Mouse (Mus musculus) intestine, embryonic 15.5 days (tissue): ENCODE measurements around the gene Prdm16. TPM values are rescaled to one million over a fixed set of nuclear protein-coding genes. Genes with fewer than 3 reads are reported as not detected.

Experiments used
- ATAC-seq: fragments of 200-750 bp; cut with Nextera tagmentation; 2 replicates; pipeline ENCODE4 v1.8.0; 2017; ENCODE audit warnings: moderate TSS enrichment, moderate library complexity
- H3K27ac ChIP-seq: fragments of 300-500 bp; sonication (generic); 2 replicates; pipeline ENCODE4 v1.5.1; 2015; ENCODE audit warnings: mild to moderate bottlenecking, inconsistent platforms
- H3K27me3 ChIP-seq: fragments of 300-500 bp; sonication (generic); replicated peaks from 2 replicates; pipeline ENCODE4 v1.6.1; 2015; ENCODE audit warnings: inconsistent platforms
- H3K36me3 ChIP-seq: fragments of 300-500 bp; sonication (generic); 2 replicates; pipeline ENCODE4 v1.6.1; 2015; ENCODE audit warnings: inconsistent platforms
- H3K4me1 ChIP-seq: fragments of 300-500 bp; sonication (generic); replicated peaks from 2 replicates; pipeline ENCODE4 v1.6.1; 2015; ENCODE audit warnings: inconsistent platforms
- H3K4me2 ChIP-seq: fragments of 300-500 bp; sonication (generic); replicated peaks from 2 replicates; pipeline ENCODE4 v1.6.1; 2015; ENCODE audit warnings: mild to moderate bottlenecking, inconsistent platforms
- H3K4me3 ChIP-seq: fragments of 300-500 bp; sonication (generic); replicated peaks from 2 replicates; pipeline ENCODE4 v1.5.1; 2015; ENCODE audit warnings: inconsistent platforms
- H3K9ac ChIP-seq: fragments of 300-500 bp; sonication (generic); 2 replicates; pipeline ENCODE4 v1.6.1; 2015; ENCODE audit warnings: inconsistent platforms
- H3K9me3 ChIP-seq: fragments of 300-500 bp; sonication (generic); 2 replicates; pipeline ENCODE4 v1.6.1; 2016; ENCODE audit warnings: inconsistent platforms
- WGBS: fragments of 180-500 bp; shearing (Covaris S2); methylation state at CpG from one replicate; pipeline ENCODE4 v1.1.7; 2015; 5-methylcytosine and 5-hydroxymethylcytosine counted together
- polyA plus RNA-seq: library from polyadenylated mRNA; unstranded; fragments of >200 nt; fragmentation: Nextera tagmentation; extraction: Ambion mirVana; gene quantifications from 2 replicates; pipeline ENCODE4 v1.2.1, GENCODE M21; 2015

Prdm16 gene
- polyA plus RNA-seq, 1 experiment from 2014 or later, result 16.4 TPM

DNA sequence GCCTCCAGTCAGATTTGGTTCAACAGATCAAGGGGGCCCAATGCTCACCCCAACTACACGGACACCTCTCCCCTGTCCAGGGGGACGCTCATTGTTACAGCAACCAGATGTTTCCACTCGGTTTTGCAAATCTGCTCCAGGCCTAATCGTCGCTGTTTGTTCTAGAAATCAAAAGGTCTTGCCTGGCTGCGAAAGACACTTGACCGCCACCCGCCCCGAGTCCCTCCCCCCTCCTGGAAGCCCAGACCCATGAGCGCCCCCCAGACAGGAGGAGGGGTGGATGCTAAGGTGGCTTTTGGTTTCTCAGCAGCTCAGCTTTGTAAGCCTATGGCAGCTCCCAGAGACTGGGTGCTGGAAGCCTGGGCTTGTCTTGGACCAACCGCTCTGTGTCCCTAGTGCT lies 68.7 kb downstream of the Prdm16 start:
- H3K4me2 ChIP-seq, result no peak overlapping the region
- no peak overlapping the region for H3K9ac ChIP-seq
- no peak overlapping the region for H3K4me3 ChIP-seq
- ATAC-seq, result no peak
- no peaks in the 10 kb centered on the region for H3K36me3 ChIP-seq
- H3K27me3 ChIP-seq, result no peaks in the 10 kb centered on the region
- 45% methylated on average over 11 of the region's 11 CpGs for WGBS
- H3K9me3 ChIP-seq, result no peaks in the 10 kb centered on the region
- peaks cover 18% of the 10 kb centered on the region for H3K4me1 ChIP-seq
- no peak overlapping the region for H3K27ac ChIP-seq

- Histone ChIP-seq H3K36me3 (no peaks in the 10 kb centered on the region), H3K4me1 (peaks cover 7% of the 10 kb centered on the region), H3K4me3 (no peak overlapping the region), H3K4me2 (no peak overlapping the region), H3K27ac (no peak overlapping the region), H3K9ac (no peak overlapping the region), H3K9me3 (no peaks in the 10 kb centered on the region), H3K27me3 (no peaks in the 10 kb centered on the region)
- 92% methylated on average over 6 of the region's 6 CpGs for WGBS
- no peak for ATAC-seq
Observed at GRCm38 (mm10) chr4:154563201-154563600, 73.5 kb downstream of the Prdm16 start.

DNA sequence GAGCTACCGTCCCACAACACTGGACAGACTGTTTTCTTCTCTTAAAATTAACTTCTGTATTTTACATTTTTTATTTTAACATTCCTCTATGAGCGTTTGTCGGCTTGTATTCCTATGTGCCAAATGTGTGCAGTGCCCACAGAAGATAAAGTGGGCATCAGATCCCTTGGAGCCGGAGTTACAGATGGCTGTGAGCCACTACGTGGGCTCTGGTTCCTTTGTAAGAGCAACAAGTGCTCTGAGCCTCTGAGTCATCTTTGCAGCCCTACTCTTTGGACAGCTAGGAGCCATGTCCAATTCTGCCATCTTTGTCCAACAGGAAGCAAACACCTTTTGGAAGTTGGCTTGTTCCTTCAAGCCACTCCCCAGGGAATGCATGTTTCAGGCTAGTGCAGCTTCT lies 78.6 kb downstream of the Prdm16 start:
- Histone ChIP-seq H3K27me3 (0 out of 2 replicates have a peak, but pooled peaks cover 4% of the 10 kb centered on the region), H3K9ac (no peak overlapping the region), H3K4me1 (no peaks in the 10 kb centered on the region), H3K4me2 (no peak overlapping the region), H3K4me3 (no peak overlapping the region), H3K27ac (no peak overlapping the region), H3K9me3 (no peaks in the 10 kb centered on the region), H3K36me3 (no peaks in the 10 kb centered on the region)
- 93% methylated on average over 5 of the region's 5 CpGs for WGBS
- ATAC-seq, result no peak

GRCm38 (mm10) chr4:154557168-154557567 lies 79.5 kb downstream of the Prdm16 start:
- Histone ChIP-seq H3K4me3 (no peak overlapping the region), H3K9ac (no peak overlapping the region), H3K4me2 (no peak overlapping the region), H3K27me3 (0 out of 2 replicates have a peak, but pooled peaks cover 4% of the 10 kb centered on the region), H3K36me3 (no peaks in the 10 kb centered on the region), H3K4me1 (no peaks in the 10 kb centered on the region), H3K9me3 (no peaks in the 10 kb centered on the region), H3K27ac (no peak overlapping the region)
- WGBS, result 83% methylated on average over 11 of the region's 11 CpGs
- ATAC-seq, result no peak

GRCm38 (mm10) chr4:154556418-154556817 lies 80.3 kb downstream of the Prdm16 start:
- no peak for ATAC-seq

GRCm38 (mm10) chr4:154549961-154550393 lies 86.7 kb downstream of the Prdm16 start:
- 54% methylated on average over 17 of the region's 17 CpGs for WGBS
- Histone ChIP-seq H3K27ac (no peak overlapping the region), H3K9me3 (no peaks in the 10 kb centered on the region), H3K4me1 (no peaks in the 10 kb centered on the region; the same call in 1 of the 2 replicates), H3K4me3 (no peak overlapping the region), H3K36me3 (no peaks in the 10 kb centered on the region), H3K27me3 (no peaks in the 10 kb centered on the region), H3K9ac (no peak overlapping the region), H3K4me2 (peak overlapping the region; percentile 22; the same call in 1 of the 2 replicates)
- no peak for ATAC-seq

More at GRCm38 (mm10) chr4:154556418-154556817, 80.3 kb downstream of the Prdm16 start:
- Histone ChIP-seq H3K9me3 (no peaks in the 10 kb centered on the region), H3K4me3 (no peak overlapping the region), H3K4me1 (no peaks in the 10 kb centered on the region), H3K36me3 (no peaks in the 10 kb centered on the region), H3K27me3 (0 out of 2 replicates have a peak, but pooled peaks cover 4% of the 10 kb centered on the region), H3K27ac (no peak overlapping the region), H3K9ac (no peak overlapping the region), H3K4me2 (no peak overlapping the region)
- 67% methylated on average over 11 of the region's 11 CpGs for WGBS

GRCm38 (mm10) chr4:154549497-154549896 lies 87.2 kb downstream of the Prdm16 start:
- no peaks in the 10 kb centered on the region; the same call in 1 of the 2 replicates for H3K4me1 ChIP-seq
- no peak overlapping the region for H3K4me3 ChIP-seq
- no peak overlapping the region for H3K27ac ChIP-seq
- ATAC-seq, result no peak
- WGBS, result 64% methylated on average over 11 of the region's 11 CpGs
- H3K9me3 ChIP-seq, result no peaks in the 10 kb centered on the region
- no peaks in the 10 kb centered on the region for H3K27me3 ChIP-seq
- H3K36me3 ChIP-seq, result no peaks in the 10 kb centered on the region
- H3K9ac ChIP-seq, result no peak overlapping the region
- H3K4me2 ChIP-seq, result peak overlapping the region; percentile 22; the same call in 1 of the 2 replicates

- H3K9me3 ChIP-seq, result no peaks in the 10 kb centered on the region
- no peak overlapping the region for H3K27ac ChIP-seq
- WGBS, result 78% methylated on average over 21 of the region's 21 CpGs
- peaks cover 16% of the 10 kb centered on the region for H3K4me1 ChIP-seq
- ATAC-seq, result no peak
- H3K27me3 ChIP-seq, result no peaks in the 10 kb centered on the region
- H3K36me3 ChIP-seq, result no peaks in the 10 kb centered on the region
- no peak overlapping the region for H3K4me2 ChIP-seq
- no peak overlapping the region for H3K9ac ChIP-seq
- no peak overlapping the region for H3K4me3 ChIP-seq
Observed at GRCm38 (mm10) chr4:154547176-154547855, 89.4 kb downstream of the Prdm16 start.

DNA sequence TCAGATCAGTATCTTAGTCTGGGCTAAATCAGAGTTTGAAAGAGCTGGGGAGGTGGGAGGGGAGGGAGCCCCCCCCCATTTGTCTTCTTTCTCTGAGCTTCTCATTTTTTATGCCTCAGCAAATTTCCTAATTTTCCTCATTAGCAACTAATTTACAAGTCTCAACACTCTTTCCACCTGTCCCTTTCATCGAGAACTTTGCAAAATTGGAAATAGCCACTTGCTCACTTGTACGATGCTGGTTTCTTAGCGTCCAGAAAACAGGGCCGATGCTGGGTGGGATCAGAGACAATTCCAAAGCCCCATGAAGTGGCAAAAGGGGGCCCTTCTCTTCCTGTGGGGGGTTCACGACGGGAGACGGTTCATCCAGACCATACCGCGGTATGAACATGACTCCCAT lies 91.4 kb downstream of the Prdm16 start:
- Histone ChIP-seq H3K4me1 (peaks cover 32% of the 10 kb centered on the region), H3K27me3 (no peaks in the 10 kb centered on the region), H3K4me2 (no peak overlapping the region), H3K9me3 (no peaks in the 10 kb centered on the region), H3K36me3 (no peaks in the 10 kb centered on the region), H3K27ac (no peak overlapping the region), H3K9ac (no peak overlapping the region), H3K4me3 (no peak overlapping the region)
- no peak for ATAC-seq
- WGBS, result 69% methylated on average over 9 of the region's 9 CpGs

- Histone ChIP-seq H3K9ac (no peak overlapping the region), H3K36me3 (no peaks in the 10 kb centered on the region), H3K4me3 (no peak overlapping the region), H3K27me3 (no peaks in the 10 kb centered on the region), H3K9me3 (no peaks in the 10 kb centered on the region), H3K4me1 (peaks cover 41% of the 10 kb centered on the region), H3K4me2 (peak overlapping the region; percentile 40), H3K27ac (0 out of 2 replicates have a peak overlapping the region, but pooled peaks have one; percentile 32)
- 20% methylated on average over 21 of the region's 21 CpGs for whole genome bisulfite sequencing
- peak; percentile 3; the same call in 1 of the 2 replicates for ATAC-seq
Observed at GRCm38 (mm10) chr4:154543921-154544320, 92.8 kb downstream of the Prdm16 start.

DNA sequence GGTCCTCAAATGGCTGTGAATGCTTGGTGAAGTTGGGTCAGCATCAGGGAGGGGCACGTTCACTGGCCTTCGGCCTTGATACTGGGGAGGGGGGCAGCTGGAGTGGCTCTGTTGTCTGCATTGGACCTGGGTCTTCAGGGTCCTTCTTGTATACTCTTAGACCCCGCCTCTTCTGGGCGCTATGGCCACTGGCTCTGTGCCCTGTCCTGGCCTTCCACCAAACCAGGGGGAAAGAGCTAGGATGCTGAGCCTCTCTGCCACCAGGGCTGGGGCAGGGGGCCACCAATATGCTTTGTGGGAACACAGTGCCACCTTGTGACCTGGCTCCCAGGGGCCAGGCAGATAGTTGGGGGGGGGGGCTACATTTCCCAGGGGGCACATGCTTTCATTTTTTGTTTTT lies 93.5 kb downstream of the Prdm16 start:
- Histone ChIP-seq H3K4me1 (peaks cover 41% of the 10 kb centered on the region), H3K9ac (no peak overlapping the region), H3K4me3 (no peak overlapping the region), H3K4me2 (peak overlapping the region; percentile 22; the same call in 1 of the 2 replicates), H3K9me3 (no peaks in the 10 kb centered on the region), H3K27me3 (no peaks in the 10 kb centered on the region), H3K36me3 (no peaks in the 10 kb centered on the region), H3K27ac (peak overlapping the region; percentile 73)
- WGBS, result 56% methylated on average over 4 of the region's 4 CpGs
- peak; percentile 7; the same call in 1 of the 2 replicates for ATAC-seq

GRCm38 (mm10) chr4:154542568-154542967 lies 94.1 kb downstream of the Prdm16 start:
- peak overlapping the region; percentile 73 for H3K27ac ChIP-seq
- H3K4me2 ChIP-seq, result peak overlapping the region; percentile 22
- H3K9ac ChIP-seq, result no peak overlapping the region
- peak; percentile 26 for ATAC-seq
- WGBS, result 37% methylated on average over 5 of the region's 5 CpGs
- no peaks in the 10 kb centered on the region for H3K9me3 ChIP-seq
- no peaks in the 10 kb centered on the region for H3K27me3 ChIP-seq
- no peaks in the 10 kb centered on the region for H3K36me3 ChIP-seq
- peaks cover 41% of the 10 kb centered on the region for H3K4me1 ChIP-seq
- no peak overlapping the region for H3K4me3 ChIP-seq
